ENCODE assay signal across 13 mouse cellular contexts in the genomic region with DNA sequence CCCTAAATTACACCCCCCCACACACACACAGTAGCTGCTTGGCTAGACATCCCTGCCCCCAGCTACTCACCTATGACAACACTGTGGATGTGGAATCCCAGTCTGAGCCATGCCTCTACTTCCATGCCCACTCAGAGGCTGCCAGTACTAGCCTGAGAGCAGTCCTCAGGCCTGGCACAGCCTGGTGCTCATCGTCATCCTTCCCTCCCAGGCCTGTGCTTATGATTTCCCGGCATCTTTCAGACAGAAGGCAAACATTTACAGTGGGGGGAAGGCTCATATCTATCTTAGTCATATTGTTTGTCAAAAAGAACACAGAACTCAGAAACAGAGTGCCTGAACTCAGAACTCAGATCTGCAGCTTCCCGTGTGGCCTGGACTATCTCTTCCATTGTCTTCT. TPM values are rescaled to one million over a fixed set of nuclear protein-coding genes. Genes with fewer than 3 reads are reported as not detected.
DNase-seq lines count a peak whose midpoint lies in the region; ATAC-seq and TF ChIP-seq lines count a peak whose summit lies in the region.
"Had no signal": no experiment of that assay in that cellular context is flagged by ENCODE, and none has a peak within 500 bp of the region (broad histone marks: within the 10 kb centered on the region; RNA-seq: fewer than 3 reads in every experiment).

No protein-coding gene starts in this region.

- peak overlapping the region; percentile 18; the same call in 1 of the 2 replicates for H3K9ac ChIP-seq in neural tube, embryonic 11.5 days (ENCODE audit: low read length)
- no peak overlapping the region for H3K9ac ChIP-seq in forebrain, embryonic 15.5 days (replicated peaks)
- H3K9ac ChIP-seq: liver, embryonic 14.5 days had no signal

- no peak for TF ChIP-seq CTCF in left cerebral cortex, adult 2 months (IDR thresholded peaks at IDR 0.05)

- H3K27me3 ChIP-seq in neural tube, embryonic 11.5 days (ENCODE audit: control insufficient read depth, insufficient read depth, low read length): no peaks in the 10 kb centered on the region
- no peaks in the 10 kb centered on the region for H3K27me3 ChIP-seq in forebrain, embryonic 15.5 days
- H3K27me3 ChIP-seq: Patski had no signal

- no peak overlapping the region for H3K4me3 ChIP-seq in left cerebral cortex, adult 2 months
- no peak overlapping the region for H3K4me3 ChIP-seq in neural tube, embryonic 11.5 days (ENCODE audit: low read depth, low read length)
- no peak overlapping the region for H3K4me3 ChIP-seq in forebrain, embryonic 15.5 days

- no peak for DNase-seq in frontal cortex, postnatal 25 days (ENCODE audit: low spot score in 2 of 2)
- no peak for DNase-seq in left cerebral cortex, adult 2 months (ENCODE audit: extremely low spot score in 1 of 2, low spot score in 2 of 2)
- DNase-seq in left cerebral cortex, adult 18-20 months (ENCODE audit: low spot score in 2 of 2): no peak
- DNase-seq in neural tube, embryonic 11.5 days (ENCODE audit: low spot score): no peak
- DNase-seq in neural tube, embryonic 10.5 days (ENCODE audit: extremely low spot score, low spot score): no peak
- no peak for DNase-seq in cerebellum, adult 9-10 months
- DNase-seq: kidney, postnatal 10 days; thymus, postnatal 36 days had no signal

- 88% methylated on average over 3 of the region's 3 CpGs for WGBS in neural tube, embryonic 11.5 days
- 82% methylated on average over 3 of the region's 3 CpGs for WGBS in forebrain, embryonic 15.5 days

- peak overlapping the region; percentile 77 for H3K27ac ChIP-seq in left cerebral cortex, adult 2 months
- H3K27ac ChIP-seq in neural tube, embryonic 11.5 days (ENCODE audit: low read depth, low read length): no peak overlapping the region
- no peak overlapping the region for H3K27ac ChIP-seq in forebrain, embryonic 15.5 days (replicated peaks)
- H3K27ac ChIP-seq: liver, embryonic 14.5 days had no signal

- H3K36me3 ChIP-seq in neural tube, embryonic 11.5 days (ENCODE audit: control insufficient read depth, insufficient read depth, low read length): no peaks in the 10 kb centered on the region
- H3K36me3 ChIP-seq in forebrain, embryonic 15.5 days: no peaks in the 10 kb centered on the region

- no peak overlapping the region for H3K4me2 ChIP-seq in neural tube, embryonic 11.5 days (ENCODE audit: low read depth)
- H3K4me2 ChIP-seq in forebrain, embryonic 15.5 days (replicated peaks): no peak overlapping the region

- H3K9me3 ChIP-seq in neural tube, embryonic 11.5 days (ENCODE audit: control insufficient read depth, low read length): no peaks in the 10 kb centered on the region
- H3K9me3 ChIP-seq in forebrain, embryonic 15.5 days: no peaks in the 10 kb centered on the region

- intact Hi-C loops in left cerebral cortex, adult 2 months (cut with DNase I): no loop called here

- peaks cover 7% of the 10 kb centered on the region; the same call in 1 of the 2 replicates for H3K4me1 ChIP-seq in neural tube, embryonic 11.5 days (ENCODE audit: control insufficient read depth, insufficient read depth, low read length)
- peaks cover 7% of the 10 kb centered on the region; the same call in 1 of the 2 replicates for H3K4me1 ChIP-seq in forebrain, embryonic 15.5 days

- peak; percentile 47 for ATAC-seq in frontal cortex, adult (ENCODE audit: low TSS enrichment)
- no peak for ATAC-seq in neural tube, embryonic 11.5 days (ENCODE audit: insufficient read depth, low FRiP score, low TSS enrichment)
- no peak for ATAC-seq in forebrain, embryonic 15.5 days (replicated peaks)
- ATAC-seq: inflammation-experienced regulatory T-cells, adult 6 months had no signal

RNA-seq across cellular contexts. Expression of a gene that starts 23.4 kb away (rescaled TPM):
- total RNA-seq in left cerebral cortex, adult 2 months (2021): 100 to 1,000 TPM; 214 to 217 TPM
- 100 to 1,000 TPM; 231 to 242 TPM for total RNA-seq in left cerebral cortex, adult 18-20 months (2021)
- 389 and 398 TPM in 2 replicates for polyA plus RNA-seq in neural tube, embryonic 11.5 days (2014; fragmentation: Nextera tagmentation; extraction: Ambion mirVana)
- polyA plus RNA-seq in forebrain, embryonic 15.5 days (2015; fragmentation: Nextera tagmentation; extraction: Ambion mirVana): 473 and 523 TPM in 2 replicates
